Comparison of ENCODE assay signal across 9 mouse cellular contexts in the genomic region with DNA sequence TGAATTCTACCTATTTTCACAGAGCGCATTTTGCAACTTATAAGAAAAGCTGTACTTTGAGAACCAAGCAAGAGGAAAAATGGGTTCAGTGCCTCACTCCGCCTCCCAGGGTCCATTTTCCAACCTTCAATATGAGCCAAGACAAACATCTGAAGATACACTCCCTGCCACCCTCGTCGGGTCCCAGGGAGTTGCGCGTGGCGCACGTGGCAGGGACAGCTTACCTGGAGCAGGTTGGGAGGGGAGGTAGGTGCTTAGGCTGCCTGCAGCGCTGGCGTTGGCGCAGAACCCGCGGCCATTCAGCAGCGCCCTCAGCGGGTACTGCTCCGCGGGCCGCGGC. TPM values are rescaled to one million over a fixed set of nuclear protein-coding genes. Genes with fewer than 3 reads are reported as not detected.
DNase-seq lines count a peak whose midpoint lies in the region; ATAC-seq lines count a peak whose summit lies in the region.
"Had no signal": no experiment of that assay in that cellular context is flagged by ENCODE, and none has a peak within 500 bp of the region (broad histone marks: within the 10 kb centered on the region; RNA-seq: fewer than 3 reads in every experiment).

No protein-coding gene starts in this region.

- WGBS in kidney, embryonic 16.5 days = 1% methylated on average over 19 of the region's 19 CpGs
- 1% methylated on average over 17 of the region's 19 CpGs for WGBS in embryonic facial prominence, embryonic 13.5 days
- 2% methylated on average over 15 of the region's 19 CpGs for WGBS in hindbrain, embryonic 16.5 days
- 2% methylated on average over 19 of the region's 19 CpGs for WGBS in midbrain, embryonic 15.5 days

- peak overlapping the region; percentile 68 for H3K4me3 ChIP-seq in kidney, embryonic 16.5 days (ENCODE audit: low read length)
- peak overlapping the region; percentile 67 for H3K4me3 ChIP-seq in embryonic facial prominence, embryonic 13.5 days
- H3K4me3 ChIP-seq in hindbrain, embryonic 16.5 days (ENCODE audit: low read length) = peak overlapping the region; percentile 67
- H3K4me3 ChIP-seq in midbrain, embryonic 15.5 days = peak overlapping the region; percentile 69

- ATAC-seq in kidney, embryonic 16.5 days (ENCODE audit: low FRiP score, low TSS enrichment) = no peak
- ATAC-seq in embryonic facial prominence, embryonic 13.5 days (ENCODE audit: insufficient number of reproducible peaks, insufficient read depth, low FRiP score, low TSS enrichment, low read depth) = no peak
- no peak for ATAC-seq in hindbrain, embryonic 16.5 days
- no peak for ATAC-seq in midbrain, embryonic 15.5 days (replicated peaks)
- no peak for ATAC-seq in activated CD4-positive, CD25-positive, alpha-beta regulatory T cell, adult 4 months

- H3K4me1 ChIP-seq in kidney, embryonic 16.5 days (ENCODE audit: insufficient read depth, low read length) = peaks cover 18% of the 10 kb centered on the region
- peaks cover 42% of the 10 kb centered on the region for H3K4me1 ChIP-seq in embryonic facial prominence, embryonic 13.5 days
- H3K4me1 ChIP-seq in hindbrain, embryonic 16.5 days (ENCODE audit: control insufficient read depth, insufficient read depth, low read depth, low read length) = peaks cover 23% of the 10 kb centered on the region
- peaks cover 27% of the 10 kb centered on the region for H3K4me1 ChIP-seq in midbrain, embryonic 15.5 days

- H3K27me3 ChIP-seq in kidney, embryonic 16.5 days (ENCODE audit: insufficient read depth, low read length) = peaks cover 31% of the 10 kb centered on the region
- peaks cover 33% of the 10 kb centered on the region for H3K27me3 ChIP-seq in embryonic facial prominence, embryonic 13.5 days
- no peaks in the 10 kb centered on the region for H3K27me3 ChIP-seq in hindbrain, embryonic 16.5 days (replicated peaks; ENCODE audit: control insufficient read depth, insufficient read depth, low read length)
- H3K27me3 ChIP-seq in midbrain, embryonic 15.5 days (replicated peaks) = peaks cover 17% of the 10 kb centered on the region

- no peak for DNase-seq in kidney, adult 8-10 months
- DNase-seq in frontal cortex, postnatal 10 days (ENCODE audit: low spot score in 2 of 2) = no peak
- DNase-seq in embryo, embryonic 9.5 days (ENCODE audit: extremely low spot score) = no peak

- no peaks in the 10 kb centered on the region; the same call in 1 of the 2 replicates for H3K36me3 ChIP-seq in kidney, embryonic 16.5 days (ENCODE audit: insufficient read depth, low read length)
- peaks cover 17% of the 10 kb centered on the region for H3K36me3 ChIP-seq in embryonic facial prominence, embryonic 13.5 days
- 0 out of 2 replicates have a peak, but pooled peaks cover 5% of the 10 kb centered on the region for H3K36me3 ChIP-seq in hindbrain, embryonic 16.5 days (ENCODE audit: control insufficient read depth, insufficient read depth, low read length)
- H3K36me3 ChIP-seq in midbrain, embryonic 15.5 days (replicated peaks) = no peaks in the 10 kb centered on the region

- H3K9me3 ChIP-seq in kidney, embryonic 16.5 days (ENCODE audit: low read length) = no peaks in the 10 kb centered on the region
- no peaks in the 10 kb centered on the region for H3K9me3 ChIP-seq in embryonic facial prominence, embryonic 13.5 days
- no peaks in the 10 kb centered on the region for H3K9me3 ChIP-seq in hindbrain, embryonic 16.5 days (ENCODE audit: control insufficient read depth, low read length)
- no peaks in the 10 kb centered on the region for H3K9me3 ChIP-seq in midbrain, embryonic 15.5 days
- H3K9me3 ChIP-seq: megakaryocyte, embryonic 14.5 days had no signal

- peak overlapping the region; percentile 94 for H3K4me2 ChIP-seq in kidney, embryonic 16.5 days (replicated peaks; ENCODE audit: low read depth, low read length)
- peak overlapping the region; percentile 94 for H3K4me2 ChIP-seq in embryonic facial prominence, embryonic 13.5 days
- peak overlapping the region; percentile 80 for H3K4me2 ChIP-seq in hindbrain, embryonic 16.5 days (ENCODE audit: low read length)
- peak overlapping the region; percentile 86 for H3K4me2 ChIP-seq in midbrain, embryonic 15.5 days

- peak overlapping the region; percentile 70 for H3K9ac ChIP-seq in kidney, embryonic 16.5 days (replicated peaks; ENCODE audit: low read length)
- H3K9ac ChIP-seq in embryonic facial prominence, embryonic 13.5 days = peak overlapping the region; percentile 81
- peak overlapping the region; percentile 89 for H3K9ac ChIP-seq in hindbrain, embryonic 16.5 days (ENCODE audit: low read depth, low read length)
- H3K9ac ChIP-seq in midbrain, embryonic 15.5 days = peak overlapping the region; percentile 47

- no peak overlapping the region for H3K27ac ChIP-seq in kidney, embryonic 16.5 days (ENCODE audit: low read length)
- peak overlapping the region; percentile 72 for H3K27ac ChIP-seq in embryonic facial prominence, embryonic 13.5 days
- H3K27ac ChIP-seq in hindbrain, embryonic 16.5 days (ENCODE audit: low read depth, low read length) = peak overlapping the region; percentile 93; the same call in 1 of the 2 replicates
- H3K27ac ChIP-seq in midbrain, embryonic 15.5 days = peak overlapping the region; percentile 84

RNA-seq across cellular contexts. Expression of gene Igfbp3, which starts 0.6 kb away (rescaled TPM):
- polyA plus RNA-seq in kidney, embryonic 16.5 days (2015; fragmentation: Nextera tagmentation; extraction: Ambion mirVana) = 85.9 and 97.3 TPM in 2 replicates
- polyA plus RNA-seq in embryonic facial prominence, embryonic 13.5 days (2015; fragmentation: Nextera tagmentation; extraction: Ambion mirVana) = 113 and 143 TPM in 2 replicates
- 24.2 and 25.1 TPM in 2 replicates for polyA plus RNA-seq in hindbrain, embryonic 16.5 days (2015; fragmentation: Nextera tagmentation; extraction: Ambion mirVana)
- polyA plus RNA-seq in midbrain, embryonic 15.5 days (2015; fragmentation: Nextera tagmentation; extraction: Ambion mirVana) = 13.9 and 14.8 TPM in 2 replicates
- not detected for polyA plus RNA-seq in activated CD4-positive, CD25-positive, alpha-beta regulatory T cell, adult 4 months (2017; shearing (Covaris generic))

RNA-seq across cellular contexts. Expression of gene Igfbp1, which starts 15.5 kb away (rescaled TPM):
- 7.1 and 9.3 TPM in 2 replicates for polyA plus RNA-seq in kidney, embryonic 16.5 days (2015; fragmentation: Nextera tagmentation; extraction: Ambion mirVana)
- polyA plus RNA-seq in embryonic facial prominence, embryonic 13.5 days (2015; fragmentation: Nextera tagmentation; extraction: Ambion mirVana) = 0.31 and 2.2 TPM in 2 replicates
- 0.10 and 0.20 TPM in 2 replicates for polyA plus RNA-seq in hindbrain, embryonic 16.5 days (2015; fragmentation: Nextera tagmentation; extraction: Ambion mirVana)
- 0.37 TPM in 1 of 2 replicates, not detected in the other for polyA plus RNA-seq in midbrain, embryonic 15.5 days (2015; fragmentation: Nextera tagmentation; extraction: Ambion mirVana)
- not detected for polyA plus RNA-seq in activated CD4-positive, CD25-positive, alpha-beta regulatory T cell, adult 4 months (2017; shearing (Covaris generic))

RNA-seq across cellular contexts. Expression of gene Gm11985, which starts 24.8 kb away (rescaled TPM):
- 0.16 TPM in 1 of 2 replicates, not detected in the other for polyA plus RNA-seq in kidney, embryonic 16.5 days (2015; fragmentation: Nextera tagmentation; extraction: Ambion mirVana)
- not detected in 2 replicates for polyA plus RNA-seq in embryonic facial prominence, embryonic 13.5 days (2015; fragmentation: Nextera tagmentation; extraction: Ambion mirVana)
- not detected in 2 replicates for polyA plus RNA-seq in hindbrain, embryonic 16.5 days (2015; fragmentation: Nextera tagmentation; extraction: Ambion mirVana)
- not detected in 2 replicates for polyA plus RNA-seq in midbrain, embryonic 15.5 days (2015; fragmentation: Nextera tagmentation; extraction: Ambion mirVana)
- not detected for polyA plus RNA-seq in activated CD4-positive, CD25-positive, alpha-beta regulatory T cell, adult 4 months (2017; shearing (Covaris generic))

Comparison
In these comparisons a context has a peak if more than half of its experiments do, and no peak if none do; other contexts are left out.
1. RNA of gene Igfbp3, which starts 0.6 kb away (polyA plus RNA-seq): 113 to 143 TPM in embryonic facial prominence, embryonic 13.5 days, 85.9 to 97.3 TPM in kidney, embryonic 16.5 days, 24.2 to 25.1 TPM in hindbrain, embryonic 16.5 days and 13.9 to 14.8 TPM in midbrain, embryonic 15.5 days; not detected in activated CD4-positive, CD25-positive, alpha-beta regulatory T cell, adult 4 months; every median in the first group is over 10 times any median in the second.
2. Peak in every context shown above with its lines, with median percentiles within 50 percentile points of each other: H3K4me2 ChIP-seq, H3K4me3 ChIP-seq and H3K9ac ChIP-seq.